Mouse (Mus musculus) liver, adult 2 months (tissue): Measurements from ENCODE around the gene Tmem198. TPM values are rescaled to one million over a fixed set of nuclear protein-coding genes. Genes with fewer than 3 reads are reported as not detected.

Source experiments
- DNase-seq: peaks from one replicate; pipeline ENCODE4 v3.0.0-alpha.2; 2011; ENCODE audit warnings: low read depth, low spot score; ENCODE audit errors: extremely low read depth
- H3K27ac ChIP-seq: fragments of 200-500 bp; replicated peaks from 2 replicates; pipeline ENCODE4 v1.5.1; 2012; ENCODE audit warnings: low read depth, mild to moderate bottlenecking, control low read depth, inconsistent platforms, low read length; ENCODE audit not compliant: insufficient read depth
- H3K27me3 ChIP-seq: fragments of 200-500 bp; 2 replicates; pipeline ENCODE4 v1.6.1; 2012; ENCODE audit warnings: mild to moderate bottlenecking, moderate library complexity, low read length, inconsistent platforms; ENCODE audit not compliant: control insufficient read depth, insufficient read depth
- H3K36me3 ChIP-seq: fragments of 200-500 bp; 2 replicates; pipeline ENCODE4 v1.6.1; 2012; ENCODE audit warnings: low read length, inconsistent platforms; ENCODE audit not compliant: control insufficient read depth, insufficient read depth
- H3K4me1 ChIP-seq: fragments of 200-500 bp; 2 replicates; pipeline ENCODE4 v1.6.1; 2011; ENCODE audit warnings: low read length; ENCODE audit not compliant: control insufficient read depth, insufficient read depth
- H3K4me3 ChIP-seq: fragments of 200-500 bp; 2 replicates; pipeline ENCODE4 v1.5.1; 2011; ENCODE audit warnings: low read depth, mild to moderate bottlenecking, control low read depth, low read length, moderate library complexity; ENCODE audit not compliant: insufficient read depth
- H3K79me2 ChIP-seq: fragments of 200-500 bp; 2 replicates; pipeline ENCODE4 v1.6.1; 2012; ENCODE audit warnings: inconsistent platforms, mild to moderate bottlenecking, low read length, moderate library complexity; ENCODE audit not compliant: control insufficient read depth, insufficient read depth
- H3K9ac ChIP-seq: fragments of 200-500 bp; 2 replicates; pipeline ENCODE4 v1.6.1; 2012; ENCODE audit warnings: low read depth, mild to moderate bottlenecking, control low read depth, inconsistent platforms, low read length
- CTCF ChIP-seq: fragments of 200-500 bp; IDR thresholded peaks from 2 replicates; pipeline ENCODE4 v1.5.1; 2011; ENCODE audit warnings: low read depth, low read length, control low read depth
- POLR2A ChIP-seq: fragments of 200-500 bp; IDR thresholded peaks from 2 replicates; pipeline ENCODE4 v1.6.1; 2011; ENCODE audit warnings: low read length, control low read depth; ENCODE audit not compliant: insufficient read depth; ENCODE audit errors: extremely low read depth
- WGBS: fragments of 180-500 bp; shearing (Covaris S2); methylation state at CpG from one replicate; pipeline ENCODE4 v1.1.7; 2018; 5-methylcytosine and 5-hydroxymethylcytosine counted together
- polyA plus RNA-seq: library from polyadenylated mRNA; depleted of rRNA; stranded (reverse); fragments of >200 nt; gene quantifications from 2 replicates; pipeline ENCODE4 v1.2.3, GENCODE M21; 2012
- total RNA-seq: library from RNA; depleted of rRNA; stranded (reverse); fragments of >200 nt; gene quantifications from 2 replicates; pipeline ENCODE4 v1.2.3, GENCODE M21; 2014

The Tmem198 gene
- total and polyA plus RNA-seq, 2 experiments: 0.06 to 0.55 TPM

GRCm38 (mm10) chr1:75462636-75463035 is 16.7 kb upstream of the Tmem198 start:
- DNase-seq: no peak
- H3K27ac ChIP-seq: no peak overlapping the region
- H3K9ac ChIP-seq: no peak overlapping the region

GRCm38 (mm10) chr1:75463652-75464204 is 15.6 kb upstream of the Tmem198 start:
- Histone ChIP-seq H3K9ac (no peak overlapping the region), H3K27ac (no peak overlapping the region), H3K79me2 (no peaks in the 10 kb centered on the region), H3K27me3 (peaks cover 5% of the 10 kb centered on the region; the same call in 1 of the 2 replicates), H3K4me1 (no peaks in the 10 kb centered on the region), H3K36me3 (no peaks in the 10 kb centered on the region), H3K4me3 (no peak overlapping the region)
- no peak for TF ChIP-seq CTCF
- TF ChIP-seq POLR2A: no peak
- WGBS: 80% methylated on average over 5 of the region's 5 CpGs
- no peak for DNase-seq

More at GRCm38 (mm10) chr1:75462636-75463035, 16.7 kb upstream of the Tmem198 start:
- Histone ChIP-seq H3K4me1 (no peaks in the 10 kb centered on the region), H3K27me3 (peaks cover 10% of the 10 kb centered on the region; the same call in 1 of the 2 replicates), H3K4me3 (no peak overlapping the region), H3K36me3 (no peaks in the 10 kb centered on the region), H3K79me2 (no peaks in the 10 kb centered on the region)
- WGBS: 81% methylated on average over 1 of the region's 1 CpGs
- no peak for TF ChIP-seq POLR2A
- no peak for TF ChIP-seq CTCF

DNA sequence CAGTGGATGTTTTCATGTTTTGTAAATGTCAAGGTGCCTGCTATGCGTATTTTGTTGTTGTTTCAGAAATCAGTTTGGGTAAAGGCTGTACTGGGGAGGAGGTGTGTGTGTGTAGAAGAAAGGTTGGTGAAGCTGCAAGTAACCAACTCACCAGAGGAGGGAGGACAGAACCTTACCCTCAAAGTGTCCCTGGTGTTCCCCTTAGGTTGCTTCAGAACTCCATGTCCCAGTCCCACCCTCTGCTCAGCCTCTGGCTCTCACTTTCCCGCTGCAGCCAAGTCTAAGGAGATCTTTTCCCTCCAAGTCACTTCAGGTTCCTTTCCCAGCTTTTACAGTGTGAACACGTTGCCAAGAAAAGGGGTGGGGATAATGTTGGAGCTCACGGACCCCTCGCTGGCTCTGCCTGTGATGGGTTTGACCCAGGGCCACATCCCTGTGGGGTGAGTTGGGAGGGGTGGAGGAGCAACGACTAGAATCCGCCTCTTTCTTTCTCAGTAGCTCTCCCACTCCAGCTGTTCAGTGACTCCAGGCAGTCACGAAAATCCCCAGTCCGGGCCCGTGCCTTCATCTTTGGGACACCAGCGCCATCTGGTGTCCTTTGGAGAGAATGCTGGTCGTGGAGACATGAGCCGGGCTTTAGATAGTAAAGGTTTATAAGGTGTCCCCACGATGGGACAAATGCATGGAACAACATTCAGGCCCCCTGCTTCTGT is 12.0 kb upstream of the Tmem198 start:
- DNase-seq: peak; percentile 13
- H3K4me3 ChIP-seq: no peak overlapping the region
- no peaks in the 10 kb centered on the region for H3K4me1 ChIP-seq
- WGBS: 14% methylated on average over 14 of the region's 14 CpGs
- H3K9ac ChIP-seq: no peak overlapping the region
- H3K36me3 ChIP-seq: no peaks in the 10 kb centered on the region
- TF ChIP-seq POLR2A (no peak), CTCF (peak; percentile 91)
- no peak overlapping the region for H3K27ac ChIP-seq
- H3K27me3 ChIP-seq: peaks cover 3% of the 10 kb centered on the region; the same call in 1 of the 2 replicates
- H3K79me2 ChIP-seq: no peaks in the 10 kb centered on the region

DNA sequence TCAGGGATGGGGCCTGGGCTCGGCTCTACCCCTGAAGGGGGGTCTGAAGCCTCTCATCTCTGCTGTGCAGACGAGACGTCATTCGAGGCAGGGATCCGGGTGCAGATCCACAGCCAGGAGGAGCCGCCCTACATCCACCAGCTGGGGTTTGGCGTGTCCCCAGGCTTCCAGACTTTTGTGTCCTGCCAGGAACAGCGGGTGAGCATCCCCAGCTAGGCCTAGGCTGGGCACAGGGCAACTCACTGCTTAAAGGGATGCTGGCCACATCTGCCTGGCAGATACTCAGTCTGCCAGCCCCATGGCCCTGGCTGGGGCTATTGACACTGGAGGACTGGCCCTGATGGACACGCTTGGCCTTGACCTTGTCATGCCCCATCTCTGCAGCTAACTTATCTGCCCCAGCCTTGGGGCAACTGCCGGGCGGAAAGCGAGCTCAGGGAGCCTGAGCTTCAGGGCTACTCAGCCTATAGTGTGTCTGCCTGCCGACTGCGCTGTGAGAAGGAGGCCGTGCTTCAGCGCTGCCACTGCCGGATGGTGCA is 10.0 kb upstream of the Tmem198 start:
- 73% methylated on average over 17 of the region's 17 CpGs for WGBS
- no peak overlapping the region for H3K9ac ChIP-seq
- no peaks in the 10 kb centered on the region for H3K79me2 ChIP-seq
- no peaks in the 10 kb centered on the region for H3K4me1 ChIP-seq
- H3K36me3 ChIP-seq: no peaks in the 10 kb centered on the region
- H3K4me3 ChIP-seq: no peak overlapping the region
- H3K27ac ChIP-seq: no peak overlapping the region
- no peak for DNase-seq
- TF ChIP-seq CTCF: no peak
- TF ChIP-seq POLR2A: no peak
- no peaks in the 10 kb centered on the region for H3K27me3 ChIP-seq

DNA sequence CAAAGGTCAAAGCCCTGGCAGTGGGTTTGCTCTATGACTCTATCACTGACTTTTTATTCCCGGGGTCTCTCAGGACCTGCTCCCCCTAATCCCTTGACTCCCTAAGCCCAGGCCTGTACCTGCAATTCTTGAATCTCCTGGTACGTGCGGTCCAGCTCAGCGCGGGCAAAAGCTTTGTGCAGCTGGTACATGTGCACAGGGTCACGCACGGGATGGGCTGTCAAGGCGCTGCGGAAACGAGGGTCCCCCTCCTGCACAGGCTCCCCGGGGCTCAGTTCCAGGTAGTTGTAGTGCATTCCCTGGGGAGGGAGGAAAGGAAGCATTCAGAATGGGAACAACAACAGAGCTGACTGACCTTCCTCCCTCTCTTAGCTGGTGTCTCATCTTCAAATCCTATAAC is 2.9 kb upstream of the Tmem198 start:
- Histone ChIP-seq H3K79me2 (no peaks in the 10 kb centered on the region), H3K27me3 (peaks cover 5% of the 10 kb centered on the region), H3K4me1 (no peaks in the 10 kb centered on the region; the same call in 1 of the 2 replicates), H3K27ac (no peak overlapping the region), H3K9ac (no peak overlapping the region), H3K36me3 (no peaks in the 10 kb centered on the region), H3K4me3 (no peak overlapping the region)
- TF ChIP-seq CTCF (no peak), POLR2A (no peak)
- 96% methylated on average over 11 of the region's 11 CpGs for WGBS
- DNase-seq: no peak
